Mouse (Mus musculus): ENCODE data around the gene Arl13a.

- TF ChIP-seq CTCF (IDR thresholded peaks at IDR 0.05; ENCODE audit: low read depth, low read length) = no peak
- TF ChIP-seq POLR2A (IDR thresholded peaks at IDR 0.05; ENCODE audit: insufficient read depth, low read length) = no peak
- no peak for TF ChIP-seq EP300 (IDR thresholded peaks at IDR 0.05; ENCODE audit: insufficient read depth, low read depth, low read length)
These were observed 29.1 kb upstream of the Arl13a start for GRCm38 (mm10) chrX:134158151-134158550.
